Mouse (Mus musculus) B cell, adult (primary cell): Measurements from ENCODE around the gene Vmn1r113. TPM values are rescaled to one million over a fixed set of nuclear protein-coding genes. Genes with fewer than 3 reads are reported as not detected.

Experiments used
- total RNA-seq: library from RNA; stranded (reverse); gene quantifications from 4 replicates; pipeline ENCODE4 v1.2.4, GENCODE M21; 2023; ENCODE audit not compliant: inconsistent age

The Vmn1r113 gene
- total RNA-seq, result not detected in 4 replicates

DNA sequence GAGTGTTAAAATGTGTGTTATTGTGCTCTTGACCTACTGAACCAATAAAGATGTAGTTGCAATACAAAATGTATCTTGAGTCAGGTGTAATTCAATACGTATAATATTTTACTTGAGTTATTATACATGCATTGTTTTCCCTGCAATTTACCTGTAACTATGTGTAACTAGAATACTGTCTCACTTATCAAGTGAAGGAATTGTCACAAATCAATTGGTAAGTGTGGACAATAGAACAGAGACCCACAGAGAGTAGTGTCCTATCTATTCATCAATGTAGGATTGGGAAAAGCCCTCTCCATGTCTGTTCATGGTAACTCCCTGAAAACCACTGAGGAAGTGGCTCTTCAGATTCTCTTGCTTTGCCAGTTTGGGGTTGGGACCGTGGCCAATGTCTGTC lies at the start of gene Vmn1r113:
Vmn1r113 (plus strand) TSS at position 301 of the 400 bp plus-strand sequence.

DNA sequence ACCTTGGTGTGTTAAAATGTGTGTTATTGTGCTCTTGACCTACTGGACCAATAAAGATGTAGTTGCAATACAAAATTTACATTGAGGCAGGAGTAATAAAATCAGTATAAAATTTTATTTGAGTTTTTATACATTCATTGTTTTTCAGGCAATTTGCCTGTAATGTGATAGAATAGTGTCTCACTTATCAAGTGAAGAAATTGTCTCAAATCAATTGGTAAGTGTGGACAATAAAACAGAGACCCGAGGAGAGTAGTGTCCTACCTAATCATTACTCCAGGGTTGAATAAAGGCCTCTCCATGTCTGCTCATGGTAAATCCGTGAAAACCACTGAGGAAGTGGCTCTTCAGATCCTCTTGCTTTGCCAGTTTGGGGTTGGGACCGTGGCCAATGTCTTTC lies 16.2 kb upstream of the Vmn1r113 start, which contains the start of gene Vmn1r112:
Vmn1r112 (plus strand) TSS at position 301 of the 400 bp plus-strand sequence.

DNA sequence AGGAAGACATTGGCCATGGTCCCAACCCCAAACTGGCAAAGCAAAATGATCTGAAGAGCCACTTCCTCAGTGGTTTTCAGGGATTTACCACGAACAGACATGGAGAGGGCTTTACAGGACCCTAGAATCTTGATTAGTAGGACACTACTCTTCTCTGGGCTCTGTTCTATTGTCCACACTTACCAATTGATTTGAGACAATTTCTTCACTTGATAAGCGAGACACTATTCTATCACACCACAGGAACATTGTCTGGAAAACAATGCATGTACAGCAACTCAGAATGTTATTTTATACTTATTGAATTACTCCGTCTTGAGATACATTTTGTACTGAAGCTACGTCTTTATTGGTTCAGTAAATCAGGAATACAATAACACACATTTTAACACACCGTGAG lies 25.0 kb downstream of the Vmn1r113 start, which contains the start of gene Vmn1r114:
Vmn1r114 (minus strand) TSS at position 101 of the 400 bp plus-strand sequence.

Other genes with a start within 250 kb of the Vmn1r113 start
- gene Gm5726, start 241.5 kb upstream of the Vmn1r113 start, total RNA-seq, result not detected in 4 replicates
- gene Gm4141, start 211.0 kb upstream of the Vmn1r113 start, total RNA-seq, result not detected in 4 replicates
- gene Gm4513, start 188.3 kb upstream of the Vmn1r113 start, total RNA-seq, result not detected in 4 replicates
- gene Vmn1r107, start 118.4 kb upstream of the Vmn1r113 start, total RNA-seq, result not detected in 4 replicates
- not detected in 4 replicates for gene Vmn1r111, start 84.1 kb upstream of the Vmn1r113 start, total RNA-seq
- not detected in 4 replicates for gene Gm10668, start 56.7 kb upstream of the Vmn1r113 start, total RNA-seq
- gene Vmn1r112, start 16.1 kb upstream of the Vmn1r113 start, total RNA-seq, result not detected in 4 replicates
- gene Vmn1r114, start 24.9 kb downstream of the Vmn1r113 start, total RNA-seq, result not detected in 4 replicates
- gene Vmn1r115, start 57.7 kb downstream of the Vmn1r113 start, total RNA-seq, result not detected in 4 replicates
- not detected in 4 replicates for gene Vmn1r116, start 85.0 kb downstream of the Vmn1r113 start, total RNA-seq
- gene Vmn1r117, start 96.8 kb downstream of the Vmn1r113 start, total RNA-seq, result not detected in 4 replicates
- not detected in 4 replicates for gene Vmn1r118, start 125.1 kb downstream of the Vmn1r113 start, total RNA-seq
- not detected in 4 replicates for gene Vmn1r119, start 225.2 kb downstream of the Vmn1r113 start, total RNA-seq